Mouse (Mus musculus): ENCODE measurements around the gene Gjc1. TPM values are rescaled to one million over a fixed set of nuclear protein-coding genes. Genes with fewer than 3 reads are reported as not detected.

The Gjc1 gene
- total and polyA plus RNA-seq, 2 experiments from 2014 or later: 18.0 to 21.3 TPM

DNA sequence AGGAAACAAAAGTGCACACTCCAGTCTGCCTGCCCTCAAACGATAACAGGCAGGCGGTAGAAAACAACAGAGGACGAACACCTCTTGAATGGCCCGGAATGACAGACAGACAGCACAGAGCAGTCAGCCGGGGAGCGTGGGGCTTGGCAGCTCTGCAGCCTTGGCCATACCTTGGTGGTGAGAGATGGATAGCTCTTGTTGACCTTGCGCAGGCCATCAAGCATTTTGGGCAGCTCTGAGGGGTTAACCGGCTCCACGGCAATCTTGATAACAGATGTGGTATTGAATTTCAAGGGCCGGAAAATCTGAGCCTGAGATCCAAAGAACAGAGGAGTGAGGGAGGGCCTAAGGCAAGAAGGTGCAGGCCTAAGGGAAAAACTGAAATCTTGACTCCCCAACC, 26.4 kb upstream of the Gjc1 start:
- no peaks in the 10 kb centered on the region for H3K9me3 ChIP-seq (ENCODE audit: low read length)
- no peaks in the 10 kb centered on the region for H3K4me1 ChIP-seq (ENCODE audit: insufficient read depth, low read length)
- DNase-seq (ENCODE audit: low spot score): no peak
- no peak overlapping the region for H3K27ac ChIP-seq
- H3K4me2 ChIP-seq (ENCODE audit: low read depth, low read length): no peak overlapping the region
- no peak for TF ChIP-seq CTCF (IDR thresholded peaks at IDR 0.05; ENCODE audit: low read depth)
- 90% methylated on average over 10 of the region's 10 CpGs for WGBS
- H3K27me3 ChIP-seq (ENCODE audit: insufficient read depth, low read length): no peaks in the 10 kb centered on the region
- no peak for ATAC-seq
- peaks cover 81% of the 10 kb centered on the region for H3K36me3 ChIP-seq (ENCODE audit: insufficient read depth, low read length)
- no peak overlapping the region for H3K4me3 ChIP-seq (ENCODE audit: low read length)
- H3K9ac ChIP-seq (replicated peaks; ENCODE audit: low read length): no peak overlapping the region

DNA sequence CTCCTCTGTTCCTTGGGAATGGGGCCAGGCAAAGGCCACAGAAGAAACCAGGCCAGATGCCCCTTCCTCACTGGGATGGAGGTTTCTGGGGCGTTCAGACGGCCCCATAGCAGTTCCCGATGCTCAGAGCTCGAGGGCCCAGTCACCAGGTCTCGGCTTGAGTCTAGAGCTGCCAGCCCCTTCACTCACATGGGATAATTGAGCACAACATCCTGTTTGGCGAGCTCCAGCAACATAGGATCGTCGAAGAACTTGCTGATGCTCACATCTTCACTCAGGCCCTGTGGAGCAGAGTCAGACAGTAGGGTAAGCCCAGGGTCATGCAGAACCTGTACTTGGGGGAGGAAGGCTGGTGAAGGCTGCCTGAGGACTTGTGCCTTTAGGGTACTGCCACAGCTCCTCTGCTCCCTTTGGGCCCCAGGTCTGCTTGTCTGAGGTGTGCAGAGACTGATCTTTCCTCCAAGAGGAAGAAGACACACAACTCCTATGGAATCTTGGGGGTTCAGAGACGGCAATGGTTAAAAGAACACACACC, 19.2 kb upstream of the Gjc1 start:
- Histone ChIP-seq H3K36me3 (ENCODE audit: insufficient read depth, low read length) (peaks cover 49% of the 10 kb centered on the region), H3K4me1 (ENCODE audit: insufficient read depth, low read length) (no peaks in the 10 kb centered on the region), H3K27me3 (ENCODE audit: insufficient read depth, low read length) (no peaks in the 10 kb centered on the region), H3K27ac (no peak overlapping the region), H3K9me3 (ENCODE audit: low read length) (no peaks in the 10 kb centered on the region), H3K4me3 (ENCODE audit: low read length) (no peak overlapping the region), H3K4me2 (ENCODE audit: low read depth, low read length) (no peak overlapping the region), H3K9ac (replicated peaks; ENCODE audit: low read length) (no peak overlapping the region)
- no peak for ATAC-seq
- no peak for DNase-seq (ENCODE audit: low spot score)
- TF ChIP-seq CTCF (IDR thresholded peaks at IDR 0.05; ENCODE audit: low read depth): no peak
- WGBS: 84% methylated on average over 9 of the region's 9 CpGs

DNA sequence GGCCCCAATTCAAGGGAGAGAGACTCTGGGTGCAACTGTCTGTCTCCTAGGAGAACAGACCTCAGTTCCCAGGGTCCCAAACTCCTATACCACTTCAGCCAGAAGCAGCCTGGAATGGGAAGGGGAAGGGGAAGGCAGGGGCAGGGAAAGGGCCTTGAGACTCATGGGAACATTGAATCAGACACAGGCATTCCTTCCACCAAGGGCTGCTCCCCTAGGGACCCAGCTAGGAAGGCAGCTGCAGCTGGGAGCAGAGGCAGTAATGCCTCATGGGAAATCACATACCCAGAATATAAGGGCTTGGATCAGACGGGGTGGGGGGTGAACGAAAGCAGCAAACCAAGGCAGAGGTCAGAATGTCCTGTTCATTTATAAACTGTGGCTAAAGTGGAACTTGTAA, 18.6 kb upstream of the Gjc1 start:
- Histone ChIP-seq H3K27ac (no peak overlapping the region; the same call in 1 of the 2 replicates), H3K4me2 (ENCODE audit: low read depth, low read length) (no peak overlapping the region), H3K4me1 (ENCODE audit: insufficient read depth, low read length) (no peaks in the 10 kb centered on the region), H3K4me3 (ENCODE audit: low read length) (no peak overlapping the region), H3K9me3 (ENCODE audit: low read length) (no peaks in the 10 kb centered on the region), H3K27me3 (ENCODE audit: insufficient read depth, low read length) (no peaks in the 10 kb centered on the region), H3K9ac (replicated peaks; ENCODE audit: low read length) (no peak overlapping the region), H3K36me3 (ENCODE audit: insufficient read depth, low read length) (peaks cover 43% of the 10 kb centered on the region)
- no peak for TF ChIP-seq CTCF (IDR thresholded peaks at IDR 0.05; ENCODE audit: low read depth)
- peak; percentile 53; the same call in 1 of the 2 replicates for ATAC-seq
- WGBS: 81% methylated on average over 2 of the region's 2 CpGs
- DNase-seq (ENCODE audit: low spot score): no peak

DNA sequence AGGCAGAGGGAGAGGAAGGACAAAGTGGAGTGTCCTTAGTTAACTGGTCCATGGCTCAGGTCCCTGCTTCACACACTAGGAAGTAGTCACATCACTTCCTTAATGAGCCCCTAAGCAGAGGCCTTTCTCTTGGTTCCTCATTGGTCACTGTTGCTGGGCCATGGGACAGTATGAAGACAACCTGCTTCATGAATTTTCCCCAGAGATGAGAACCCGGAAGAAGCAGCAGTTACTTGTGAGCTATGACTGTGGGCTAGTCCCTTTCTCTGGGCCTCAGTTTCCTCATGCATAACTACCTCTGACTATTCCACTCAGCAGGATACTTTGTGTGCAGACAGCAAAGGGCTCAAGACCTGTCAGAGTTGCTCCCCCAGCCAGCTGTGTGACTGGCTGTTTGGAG, 17.9 kb upstream of the Gjc1 start:
- Histone ChIP-seq H3K27ac (no peak overlapping the region), H3K36me3 (ENCODE audit: insufficient read depth, low read length) (peaks cover 39% of the 10 kb centered on the region), H3K27me3 (ENCODE audit: insufficient read depth, low read length) (no peaks in the 10 kb centered on the region), H3K4me2 (ENCODE audit: low read depth, low read length) (no peak overlapping the region), H3K4me1 (ENCODE audit: insufficient read depth, low read length) (no peaks in the 10 kb centered on the region), H3K4me3 (ENCODE audit: low read length) (no peak overlapping the region), H3K9ac (replicated peaks; ENCODE audit: low read length) (no peak overlapping the region), H3K9me3 (ENCODE audit: low read length) (no peaks in the 10 kb centered on the region)
- no peak for DNase-seq (ENCODE audit: low spot score)
- ATAC-seq: no peak
- no peak for TF ChIP-seq CTCF (IDR thresholded peaks at IDR 0.05; ENCODE audit: low read depth)
- 94% methylated on average over 1 of the region's 1 CpGs for WGBS

DNA sequence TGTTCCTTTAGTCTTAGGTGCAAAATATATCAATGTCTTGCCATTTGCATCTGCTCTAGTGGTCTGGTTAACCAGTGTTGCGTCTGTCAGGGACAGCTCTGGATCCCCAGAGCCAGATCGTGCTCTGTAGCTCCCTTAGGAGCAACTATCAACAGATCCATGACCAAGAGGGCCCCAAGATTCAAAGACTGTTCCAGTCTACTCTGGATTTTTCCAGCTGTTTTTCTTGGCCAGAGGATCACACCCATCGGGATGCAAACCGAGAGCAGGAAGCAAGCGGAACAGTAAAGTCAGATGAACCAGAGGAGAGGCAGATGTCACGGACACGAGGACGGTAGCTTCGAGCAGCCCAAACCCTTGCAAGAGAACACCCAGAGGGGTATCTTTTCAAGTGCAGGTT, 16.6 kb upstream of the Gjc1 start:
- no peak for TF ChIP-seq CTCF (IDR thresholded peaks at IDR 0.05; ENCODE audit: low read depth)

DNA sequence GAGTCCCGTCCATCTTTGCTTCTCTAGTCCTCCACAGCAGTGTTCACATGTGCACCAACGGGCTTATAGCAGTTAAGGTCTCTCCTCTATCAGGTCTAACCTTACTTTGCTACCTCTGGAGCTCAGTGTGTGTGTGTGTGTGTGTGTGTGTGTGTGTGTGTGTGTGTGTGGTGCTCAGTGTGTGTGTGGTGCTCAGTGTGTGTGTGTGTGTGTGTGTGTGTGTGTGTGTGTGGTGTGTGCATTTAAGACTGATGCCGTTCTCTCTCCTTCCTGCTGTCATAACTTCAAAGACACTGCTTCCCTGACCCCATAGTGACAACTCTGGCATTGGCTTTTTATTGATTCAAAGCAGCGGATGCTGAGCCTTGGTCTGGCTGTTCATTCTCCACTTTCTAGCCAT, 16.0 kb upstream of the Gjc1 start, which contains the start of gene Higd1b:
Gene Higd1b, plus strand, starts transcription at position 301 of the 400 bp plus-strand sequence.
- Histone ChIP-seq H3K9me3 (ENCODE audit: low read length) (no peaks in the 10 kb centered on the region), H3K27ac (peak within 1 kb of the TSS; percentile 20; the same call in 1 of the 2 replicates), H3K4me1 (ENCODE audit: insufficient read depth, low read length) (no peaks in the 10 kb centered on the region), H3K27me3 (ENCODE audit: insufficient read depth, low read length) (no peaks in the 10 kb centered on the region), H3K36me3 (ENCODE audit: insufficient read depth, low read length) (peaks cover 28% of the 10 kb centered on the region), H3K4me3 (ENCODE audit: low read length) (no peak within 1 kb of the TSS), H3K4me2 (ENCODE audit: low read depth, low read length) (no peak within 1 kb of the TSS), H3K9ac (replicated peaks; ENCODE audit: low read length) (no peak within 1 kb of the TSS)
- WGBS: 75% methylated on average over 4 of the region's 4 CpGs
- DNase-seq (ENCODE audit: low spot score) (no peak), ATAC-seq (no peak)
- TF ChIP-seq CTCF (IDR thresholded peaks at IDR 0.05; ENCODE audit: low read depth): no peak

More for the DNA sequence above, 16.6 kb upstream of the Gjc1 start:
- H3K27me3 ChIP-seq (ENCODE audit: insufficient read depth, low read length): no peaks in the 10 kb centered on the region
- no peak overlapping the region for H3K9ac ChIP-seq (replicated peaks; ENCODE audit: low read length)
- DNase-seq (ENCODE audit: low spot score): no peak
- H3K9me3 ChIP-seq (ENCODE audit: low read length): no peaks in the 10 kb centered on the region
- peak overlapping the region; percentile 20; the same call in 1 of the 2 replicates for H3K27ac ChIP-seq
- no peak for ATAC-seq
- 85% methylated on average over 9 of the region's 9 CpGs for WGBS
- no peak overlapping the region for H3K4me3 ChIP-seq (ENCODE audit: low read length)
- H3K4me1 ChIP-seq (ENCODE audit: insufficient read depth, low read length): no peaks in the 10 kb centered on the region
- no peak overlapping the region for H3K4me2 ChIP-seq (ENCODE audit: low read depth, low read length)
- peaks cover 33% of the 10 kb centered on the region for H3K36me3 ChIP-seq (ENCODE audit: insufficient read depth, low read length)

DNA sequence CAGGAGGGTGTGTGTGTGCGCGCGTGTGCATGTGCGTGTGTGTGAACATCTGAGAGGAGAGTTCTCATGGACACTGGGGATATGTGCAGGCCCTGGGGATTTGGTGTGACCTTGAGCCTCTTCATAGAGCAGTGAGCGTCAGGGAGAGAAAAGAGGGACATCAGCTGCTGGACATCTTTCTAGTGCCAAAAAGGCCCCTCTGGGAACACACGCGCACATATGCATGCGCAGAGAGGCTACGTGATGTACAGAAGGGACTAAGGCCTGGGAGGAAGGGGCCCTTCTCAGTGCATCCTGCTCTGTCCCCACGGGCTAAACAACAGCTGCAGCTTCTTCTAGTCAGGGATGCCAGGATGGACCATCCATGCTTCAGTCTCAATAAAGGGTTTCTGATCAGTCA, 14.7 kb upstream of the Gjc1 start:
- Histone ChIP-seq H3K9me3 (ENCODE audit: low read length) (no peaks in the 10 kb centered on the region), H3K27me3 (ENCODE audit: insufficient read depth, low read length) (no peaks in the 10 kb centered on the region), H3K9ac (replicated peaks; ENCODE audit: low read length) (no peak overlapping the region), H3K36me3 (ENCODE audit: insufficient read depth, low read length) (peaks cover 19% of the 10 kb centered on the region), H3K4me3 (ENCODE audit: low read length) (no peak overlapping the region), H3K4me1 (ENCODE audit: insufficient read depth, low read length) (no peaks in the 10 kb centered on the region), H3K4me2 (ENCODE audit: low read depth, low read length) (no peak overlapping the region), H3K27ac (no peak overlapping the region)
- 79% methylated on average over 10 of the region's 10 CpGs for WGBS
- no peak for TF ChIP-seq CTCF (IDR thresholded peaks at IDR 0.05; ENCODE audit: low read depth)
- DNase-seq (ENCODE audit: low spot score) (no peak), ATAC-seq (no peak)
